Mouse (Mus musculus): Measurements from ENCODE around the gene Gm10097.

DNA sequence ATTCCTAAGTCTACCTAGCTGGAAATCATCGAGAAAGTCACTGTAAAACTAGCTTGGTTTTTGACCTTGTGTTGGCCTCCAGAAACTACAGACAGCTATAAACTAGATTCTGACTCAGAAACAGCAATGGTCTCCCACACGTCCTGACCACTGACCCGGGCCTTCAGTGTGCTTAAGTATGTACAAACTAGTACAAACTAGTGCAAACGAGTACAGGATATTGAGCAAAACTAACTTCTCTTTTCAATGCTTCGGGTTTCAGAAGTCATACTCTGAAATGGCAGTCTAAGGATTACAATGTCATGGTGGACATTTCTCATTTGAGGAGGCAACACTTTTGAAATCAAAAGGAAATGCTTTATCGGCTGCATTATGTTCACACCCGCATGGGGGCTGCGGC, 24.5 kb upstream of the Gm10097 start:
- TF ChIP-seq MAX (IDR thresholded peaks at IDR 0.05; ENCODE audit: low read length) (no peak), CTCF (IDR thresholded peaks at IDR 0.05 in 2 of 3, conservative IDR thresholded peaks at IDR 0.05 in 1 of 3; ENCODE audit: control insufficient read depth in 1 of 3, insufficient read depth in 1 of 3, low read depth in 2 of 3, low read length in 3 of 3, poor library complexity in 1 of 3, severe bottlenecking in 1 of 3) (no peak), SMC3 (IDR thresholded peaks at IDR 0.05; ENCODE audit: low read depth, low read length) (no peak)
